Mouse (Mus musculus) stomach, embryonic 14.5 days (tissue): ENCODE measurements around the gene Agbl2. TPM values are rescaled to one million over a fixed set of nuclear protein-coding genes. Genes with fewer than 3 reads are reported as not detected.

Experiments
- ATAC-seq: fragments of 200-750 bp; cut with Nextera tagmentation; 2 replicates; pipeline ENCODE4 v1.8.0; 2017; ENCODE audit warnings: low read depth, moderate TSS enrichment; ENCODE audit not compliant: insufficient number of reproducible peaks, insufficient read depth, low FRiP score
- H3K27ac ChIP-seq: fragments of 300-500 bp; sonication (generic); 2 replicates; pipeline ENCODE4 v1.5.1; 2014; ENCODE audit warnings: mild to moderate bottlenecking, low read length, moderate library complexity, mixed read lengths
- H3K27me3 ChIP-seq: fragments of 300-500 bp; sonication (generic); 2 replicates; pipeline ENCODE4 v1.6.1; 2014; ENCODE audit warnings: low read length, control low read depth, mixed read lengths; ENCODE audit not compliant: control insufficient read depth, insufficient read depth
- H3K36me3 ChIP-seq: fragments of 300-500 bp; sonication (generic); 2 replicates; pipeline ENCODE4 v1.6.1; 2014; ENCODE audit warnings: mild to moderate bottlenecking, control low read depth, low read length, moderate library complexity, mixed read lengths; ENCODE audit not compliant: control insufficient read depth, insufficient read depth
- H3K4me1 ChIP-seq: fragments of 300-500 bp; sonication (generic); 2 replicates; pipeline ENCODE4 v1.6.1; 2014; ENCODE audit warnings: low read length, control low read depth, mixed read lengths; ENCODE audit not compliant: control insufficient read depth, insufficient read depth
- H3K4me2 ChIP-seq: fragments of 300-500 bp; sonication (generic); replicated peaks from 2 replicates; pipeline ENCODE4 v1.6.1; 2014; ENCODE audit warnings: low read depth, low read length, control low read depth
- H3K4me3 ChIP-seq: fragments of 300-500 bp; sonication (generic); 2 replicates; pipeline ENCODE4 v1.5.1; 2014; ENCODE audit warnings: low read depth, low read length, control low read depth
- H3K9ac ChIP-seq: fragments of 300-500 bp; sonication (generic); replicated peaks from 2 replicates; pipeline ENCODE4 v1.6.1; 2014; ENCODE audit warnings: low read depth, mild to moderate bottlenecking, control low read depth, low read length, moderate library complexity, mixed read lengths
- H3K9me3 ChIP-seq: fragments of 300-500 bp; sonication (generic); 2 replicates; pipeline ENCODE4 v1.6.1; 2016; ENCODE audit warnings: low read depth, low read length, control low read depth; ENCODE audit not compliant: control insufficient read depth
- WGBS: fragments of 180-500 bp; shearing (Covaris S2); extraction: QIAGEN DNeasy Blood & Tissue Kit; methylation state at CpG from one replicate; pipeline ENCODE4 v1.1.7; 2014; 5-methylcytosine and 5-hydroxymethylcytosine counted together
- polyA plus RNA-seq: library from polyadenylated mRNA; unstranded; fragments of >200 nt; fragmentation: Nextera tagmentation; extraction: Ambion mirVana; gene quantifications from 2 replicates; pipeline ENCODE4 v1.2.1, GENCODE M21; 2014

Agbl2 gene
- polyA plus RNA-seq, 1 experiment from 2014 or later: 0.68 TPM

DNA sequence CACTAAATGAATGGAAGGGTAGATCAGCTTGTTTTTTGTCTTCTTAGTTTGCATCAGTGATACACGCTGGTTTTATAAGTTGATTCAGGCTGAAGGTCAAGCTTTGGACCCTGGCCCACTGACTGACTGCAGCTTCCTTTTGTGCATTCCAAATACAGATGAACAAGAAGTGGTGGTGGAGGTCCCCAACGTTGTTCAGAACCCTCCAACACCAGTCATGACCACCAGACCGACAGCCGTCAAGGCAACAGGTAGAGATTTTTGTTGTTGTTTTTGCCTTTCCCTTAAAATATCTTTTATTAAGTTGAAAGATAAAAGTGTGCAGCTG lies 36.0 kb upstream of the Agbl2 start:
- H3K36me3 ChIP-seq: peaks cover 11% of the 10 kb centered on the region
- ATAC-seq: no peak
- H3K27ac ChIP-seq: peak overlapping the region; percentile 97; the same call in 1 of the 2 replicates
- peak overlapping the region; percentile 88 for H3K4me3 ChIP-seq
- H3K9ac ChIP-seq: peak overlapping the region; percentile 92
- H3K4me2 ChIP-seq: peak overlapping the region; percentile 76
- no peaks in the 10 kb centered on the region for H3K9me3 ChIP-seq
- H3K4me1 ChIP-seq: 0 out of 2 replicates have a peak, but pooled peaks cover 10% of the 10 kb centered on the region
- H3K27me3 ChIP-seq: no peaks in the 10 kb centered on the region
- 6% methylated on average over 4 of the region's 4 CpGs for WGBS

DNA sequence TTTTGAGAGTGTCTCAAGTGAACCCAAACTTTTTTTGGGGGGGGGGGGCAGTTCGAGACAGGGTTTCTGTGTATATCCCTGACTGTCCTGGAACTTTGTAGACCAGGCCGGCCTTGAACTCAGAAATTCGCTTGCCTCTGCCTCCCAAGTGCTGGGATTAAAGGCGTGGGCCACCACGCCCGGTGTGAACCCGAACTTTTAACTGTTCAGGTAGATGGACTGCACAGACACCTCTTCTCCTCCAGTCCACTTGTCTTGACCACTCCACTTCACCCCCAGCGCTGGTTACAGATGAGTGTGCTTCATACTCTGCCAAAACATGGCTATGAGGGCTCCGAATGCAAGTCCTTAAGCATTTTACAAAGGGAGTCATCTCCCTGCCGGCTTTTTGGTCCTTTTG lies 35.4 kb upstream of the Agbl2 start:
- ATAC-seq: no peak
- no peak overlapping the region for H3K27ac ChIP-seq
- H3K4me2 ChIP-seq: peak overlapping the region; percentile 76
- peaks cover 12% of the 10 kb centered on the region for H3K36me3 ChIP-seq
- no peak overlapping the region for H3K9ac ChIP-seq
- H3K4me3 ChIP-seq: peak overlapping the region; percentile 88; the same call in 1 of the 2 replicates
- WGBS: 92% methylated on average over 10 of the region's 10 CpGs
- no peaks in the 10 kb centered on the region for H3K9me3 ChIP-seq
- H3K27me3 ChIP-seq: no peaks in the 10 kb centered on the region
- H3K4me1 ChIP-seq: 0 out of 2 replicates have a peak, but pooled peaks cover 10% of the 10 kb centered on the region

DNA sequence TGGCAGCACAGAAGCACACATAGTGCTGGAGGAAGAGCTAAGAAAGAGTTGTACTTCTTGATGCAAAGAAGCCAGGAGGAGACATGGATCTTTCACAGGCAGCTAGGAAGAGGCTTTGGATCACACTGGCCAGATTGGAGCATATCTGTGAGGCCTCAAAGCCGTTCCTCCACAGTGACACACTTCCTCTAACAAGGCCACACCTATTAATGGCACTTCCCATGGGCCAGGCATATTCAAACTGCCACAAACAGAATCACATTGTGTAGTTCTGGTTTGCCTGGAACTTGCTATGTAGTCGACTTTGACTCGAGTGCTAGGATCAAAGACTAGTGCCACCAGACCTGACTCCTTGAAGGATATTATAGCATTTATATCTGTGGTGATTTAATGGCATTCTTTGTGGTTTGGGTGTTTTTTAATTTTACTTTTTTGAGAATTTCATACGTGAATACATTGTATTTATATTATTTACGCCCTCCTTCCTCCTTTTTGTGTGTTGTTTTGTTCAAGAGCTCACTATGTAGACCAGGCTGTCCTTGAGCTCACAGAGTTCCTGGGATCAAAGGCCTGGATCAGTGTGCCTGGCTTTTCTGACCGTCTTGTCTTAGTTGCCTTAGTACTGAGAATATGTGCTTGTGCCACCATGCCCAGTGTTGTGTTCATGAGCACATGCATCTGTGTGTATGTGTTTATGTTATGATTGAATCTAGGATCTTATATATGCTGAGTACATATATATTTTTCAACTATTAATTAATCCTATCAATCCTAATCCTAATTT lies 32.7 kb upstream of the Agbl2 start:
- H3K36me3 ChIP-seq: peaks cover 35% of the 10 kb centered on the region
- ATAC-seq: no peak
- 78% methylated on average over 6 of the region's 6 CpGs for WGBS
- no peak overlapping the region for H3K27ac ChIP-seq
- H3K4me1 ChIP-seq: 0 out of 2 replicates have a peak, but pooled peaks cover 10% of the 10 kb centered on the region
- no peak overlapping the region for H3K4me2 ChIP-seq
- H3K27me3 ChIP-seq: no peaks in the 10 kb centered on the region
- no peaks in the 10 kb centered on the region for H3K9me3 ChIP-seq
- H3K9ac ChIP-seq: no peak overlapping the region
- H3K4me3 ChIP-seq: no peak overlapping the region

DNA sequence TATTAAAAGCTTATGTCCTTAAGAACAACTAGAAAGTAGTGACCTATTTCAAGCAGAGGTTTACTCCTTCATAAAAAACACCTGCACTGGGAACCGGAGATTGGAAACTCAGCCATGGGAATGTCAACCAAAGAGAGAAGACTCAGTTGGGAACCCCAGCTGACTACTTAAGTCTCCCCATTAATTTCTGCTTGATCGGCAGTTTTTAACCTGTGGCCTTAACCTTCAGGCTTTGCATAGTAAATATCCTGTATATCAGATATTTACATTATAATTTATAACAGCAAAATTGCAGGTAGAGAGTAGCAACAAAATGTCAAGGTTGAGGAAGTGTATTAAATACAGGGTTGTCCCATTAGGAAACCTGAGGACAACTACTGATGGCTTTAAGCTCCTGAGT lies 29.0 kb upstream of the Agbl2 start:
- Histone ChIP-seq H3K4me2 (no peak overlapping the region), H3K4me3 (no peak overlapping the region), H3K4me1 (0 out of 2 replicates have a peak, but pooled peaks cover 3% of the 10 kb centered on the region), H3K9ac (no peak overlapping the region), H3K36me3 (peaks cover 61% of the 10 kb centered on the region), H3K9me3 (no peaks in the 10 kb centered on the region), H3K27ac (no peak overlapping the region), H3K27me3 (no peaks in the 10 kb centered on the region)
- 93% methylated on average over 2 of the region's 2 CpGs for WGBS
- no peak for ATAC-seq

DNA sequence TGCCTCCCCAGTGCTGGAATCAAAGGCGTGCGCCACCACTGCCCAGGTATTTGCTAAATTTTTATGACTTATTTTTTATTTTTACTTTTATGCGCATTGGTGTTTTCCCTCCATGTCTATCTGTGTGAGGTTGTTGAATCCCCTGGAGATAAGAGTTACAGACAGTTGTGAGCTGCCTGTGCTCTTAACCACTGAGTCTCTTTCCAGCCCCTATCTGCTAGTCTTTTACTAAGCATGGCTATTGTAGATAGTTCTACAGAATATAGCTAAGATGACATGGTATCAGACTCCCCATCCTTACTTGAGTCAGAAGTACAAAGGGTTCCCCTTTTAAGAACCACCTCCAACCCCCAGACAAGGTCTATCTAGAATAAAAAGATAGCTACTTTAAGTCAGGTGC lies 28.3 kb upstream of the Agbl2 start:
- Histone ChIP-seq H3K27me3 (no peaks in the 10 kb centered on the region), H3K36me3 (peaks cover 67% of the 10 kb centered on the region), H3K4me2 (no peak overlapping the region), H3K4me1 (no peaks in the 10 kb centered on the region), H3K9me3 (no peaks in the 10 kb centered on the region), H3K9ac (no peak overlapping the region), H3K27ac (no peak overlapping the region), H3K4me3 (no peak overlapping the region)
- ATAC-seq: no peak
- whole genome bisulfite sequencing: 95% methylated on average over 3 of the region's 3 CpGs

DNA sequence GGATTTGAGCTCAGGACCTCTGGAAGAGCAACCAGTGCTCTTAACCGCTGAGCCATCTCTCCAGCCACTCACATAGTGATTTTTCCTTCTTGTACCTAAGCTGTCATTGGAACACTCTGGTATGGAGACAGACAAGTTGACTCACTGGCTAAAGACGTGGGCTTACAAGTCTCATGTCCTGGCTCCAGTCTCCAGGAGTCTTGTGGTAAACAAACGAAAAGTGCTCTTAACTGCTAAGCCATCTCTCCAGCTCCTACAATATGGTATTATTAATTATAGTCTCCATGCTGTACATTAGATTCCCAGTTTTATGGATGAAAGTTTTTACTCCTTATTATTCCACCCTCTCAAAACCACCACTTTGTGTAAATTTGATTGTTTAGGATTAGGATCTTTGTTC lies 17.4 kb upstream of the Agbl2 start:
- H3K27ac ChIP-seq: no peak overlapping the region
- peaks cover 77% of the 10 kb centered on the region for H3K36me3 ChIP-seq
- 72% methylated on average over 3 of the region's 3 CpGs for WGBS
- H3K4me1 ChIP-seq: no peaks in the 10 kb centered on the region
- no peaks in the 10 kb centered on the region for H3K27me3 ChIP-seq
- no peak for ATAC-seq
- no peak overlapping the region for H3K4me3 ChIP-seq
- H3K9ac ChIP-seq: no peak overlapping the region
- H3K4me2 ChIP-seq: no peak overlapping the region
- no peaks in the 10 kb centered on the region for H3K9me3 ChIP-seq

DNA sequence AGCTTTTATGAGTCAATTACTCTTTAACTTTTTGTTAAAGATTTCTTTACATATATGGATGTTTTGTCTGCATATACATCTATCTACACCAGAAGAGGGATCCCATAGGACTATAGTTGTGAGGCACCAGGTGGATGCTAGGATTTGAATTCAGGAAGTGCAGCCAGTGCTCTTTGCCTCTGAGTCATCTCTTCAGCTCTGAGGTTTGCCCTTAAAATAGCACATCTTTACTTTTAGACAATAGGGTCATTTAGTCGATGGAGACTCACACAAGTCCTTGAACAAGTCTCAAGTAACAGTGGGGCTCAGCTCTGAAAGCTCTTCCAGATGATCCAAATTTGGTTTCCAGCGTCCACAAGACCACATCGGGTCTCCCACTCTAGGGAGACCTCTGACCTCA lies 1.2 kb upstream of the Agbl2 start:
- no peak overlapping the region for H3K27ac ChIP-seq
- H3K4me2 ChIP-seq: no peak overlapping the region
- no peak overlapping the region for H3K4me3 ChIP-seq
- 37% methylated on average over 3 of the region's 3 CpGs for WGBS
- H3K9me3 ChIP-seq: no peaks in the 10 kb centered on the region
- no peaks in the 10 kb centered on the region for H3K27me3 ChIP-seq
- peaks cover 39% of the 10 kb centered on the region for H3K36me3 ChIP-seq
- ATAC-seq: no peak
- no peaks in the 10 kb centered on the region for H3K4me1 ChIP-seq
- no peak overlapping the region for H3K9ac ChIP-seq

DNA sequence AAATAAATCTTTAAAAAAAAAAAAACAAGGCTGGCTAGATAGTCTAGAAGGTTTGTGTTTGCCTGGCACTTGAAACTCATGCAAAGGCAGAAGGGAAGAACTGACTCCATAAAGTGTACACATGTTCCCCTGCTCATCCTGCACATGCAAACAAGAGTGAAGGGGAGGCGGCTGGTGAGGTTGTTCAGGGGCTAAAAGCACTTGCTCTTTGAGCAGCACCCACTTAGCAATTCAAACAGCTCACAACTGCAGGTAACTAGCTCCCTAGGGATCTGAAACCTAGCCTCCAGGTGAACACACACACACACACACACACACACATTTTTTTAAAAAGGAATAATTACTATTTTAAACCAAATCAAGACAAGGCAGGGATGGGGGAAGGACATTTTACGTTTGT lies 589 bp upstream of the Agbl2 start:
- Histone ChIP-seq H3K4me1 (no peaks in the 10 kb centered on the region), H3K9me3 (no peaks in the 10 kb centered on the region), H3K4me3 (no peak overlapping the region), H3K27ac (no peak overlapping the region), H3K36me3 (peaks cover 34% of the 10 kb centered on the region), H3K4me2 (peak overlapping the region; percentile 53; the same call in 1 of the 2 replicates), H3K27me3 (no peaks in the 10 kb centered on the region), H3K9ac (no peak overlapping the region)
- no peak for ATAC-seq
- 38% methylated on average over 2 of the region's 2 CpGs for WGBS
